Mouse (Mus musculus) liver, embryonic 14.5 days (tissue): ENCODE measurements around the gene Appbp2. TPM values are rescaled to one million over a fixed set of nuclear protein-coding genes. Genes with fewer than 3 reads are reported as not detected.
A peak's percentile ranks its signal among the peaks of the same experiment; 100 is the strongest.
"Not testable (repeated sequence)": the region's sequence is repeated elsewhere in the genome, so short reads cannot be mapped to it uniquely, and the experiment has no call there.

Source experiments
- ATAC-seq: fragments of 200-750 bp; cut with Nextera tagmentation; 2 replicates; pipeline ENCODE4 v1.8.0; 2017; ENCODE audit warnings: moderate number of reproducible peaks, mild to moderate bottlenecking, moderate library complexity; ENCODE audit not compliant: insufficient read depth
- DNase-seq, 3 experiments: peaks; one replicate each; pipeline ENCODE4 v3.0.0-alpha.2; 2012 to 2013; ENCODE audit warnings: low read depth in 3 of 3, low spot score in 3 of 3
- H3K27ac ChIP-seq: fragments of 300-500 bp; sonication (generic); 2 replicates; pipeline ENCODE4 v1.5.1; 2014; ENCODE audit warnings: moderate library complexity, mild to moderate bottlenecking, control low read depth, inconsistent platforms
- H3K27me3 ChIP-seq: fragments of 300-500 bp; sonication (generic); 2 replicates; pipeline ENCODE4 v1.6.1; 2014; ENCODE audit warnings: mild to moderate bottlenecking, low read length, moderate library complexity; ENCODE audit not compliant: control insufficient read depth, insufficient read depth
- H3K36me3 ChIP-seq: fragments of 300-500 bp; sonication (generic); replicated peaks from 2 replicates; pipeline ENCODE4 v1.6.1; 2014; ENCODE audit warnings: low read depth; ENCODE audit not compliant: control insufficient read depth, insufficient read depth
- H3K4me1 ChIP-seq, 2 experiments: fragments of 200-500 bp in 1 of 2; fragments of 300-500 bp in 1 of 2; sonication (generic) in 1 of 2; replicated peaks; 2 replicates each; pipeline ENCODE4 v1.6.1; 2012 to 2014; ENCODE audit warnings: antibody characterized with exemption in 1 of 2, inconsistent platforms in 1 of 2, low read length in 1 of 2; ENCODE audit not compliant: control insufficient read depth in 2 of 2, insufficient read depth in 2 of 2
- H3K4me2 ChIP-seq: fragments of 300-500 bp; sonication (generic); 2 replicates; pipeline ENCODE4 v1.6.1; 2014; ENCODE audit warnings: low read depth, mild to moderate bottlenecking, control low read depth, moderate library complexity
- H3K4me3 ChIP-seq, 2 experiments: fragments of 200-500 bp in 1 of 2; fragments of 300-500 bp in 1 of 2; sonication (generic) in 1 of 2; 2 replicates each; pipeline ENCODE4 v1.5.1; 2012 to 2014; ENCODE audit warnings: low read depth in 2 of 2, low read length in 2 of 2, mild to moderate bottlenecking in 2 of 2, control low read depth in 1 of 2, inconsistent platforms in 1 of 2, moderate library complexity in 1 of 2; ENCODE audit not compliant: insufficient read depth in 1 of 2
- H3K9ac ChIP-seq: fragments of 300-500 bp; sonication (generic); replicated peaks from 2 replicates; pipeline ENCODE4 v1.6.1; 2014; ENCODE audit warnings: mild to moderate bottlenecking, control low read depth, moderate library complexity
- H3K9me3 ChIP-seq: fragments of 300-500 bp; sonication (generic); 2 replicates; pipeline ENCODE4 v1.6.1; 2016; ENCODE audit warnings: low read length, mixed read lengths; ENCODE audit not compliant: control insufficient read depth
- CTCF ChIP-seq: IDR thresholded peaks from 2 replicates; pipeline ENCODE4 v1.5.1; 2016; ENCODE audit warnings: antibody characterized with exemption, low read depth, control low read depth
- EP300 ChIP-seq: IDR thresholded peaks from 2 replicates; pipeline ENCODE4 v1.6.1; 2016; ENCODE audit warnings: antibody characterized with exemption, low read depth
- WGBS: fragments of 180-500 bp; shearing (Covaris S2); extraction: QIAGEN DNeasy Blood & Tissue Kit; methylation state at CpG from one replicate; pipeline ENCODE4 v1.1.7; 2014; ENCODE audit not compliant: insufficient replicate concordance; 5-methylcytosine and 5-hydroxymethylcytosine counted together
- polyA plus RNA-seq, 2 experiments: library from polyadenylated mRNA; depleted of rRNA in 1 of 2; stranded (reverse) in 1 of 2; unstranded in 1 of 2; fragments of >200 nt; fragmentation: Nextera tagmentation in 1 of 2; extraction: Ambion mirVana in 1 of 2; gene quantifications; 2 replicates each; pipeline versions ENCODE4 v1.2.1 to v1.2.3; 2012 to 2014

The Appbp2 gene
- polyA plus RNA-seq, 2 experiments = 7.3 to 12.2 TPM

GRCm38 (mm10) chr11:85175941-85176340 lies 59.0 kb downstream of the Appbp2 start:
- no peak overlapping the region for H3K9ac ChIP-seq
- H3K36me3 ChIP-seq = no peaks in the 10 kb centered on the region
- H3K27me3 ChIP-seq = no peaks in the 10 kb centered on the region
- H3K4me3 ChIP-seq = no peak overlapping the region
- 58% methylated on average over 3 of the region's 3 CpGs for WGBS
- no peak for DNase-seq
- TF ChIP-seq CTCF = no peak
- no peak for TF ChIP-seq EP300
- no peak overlapping the region for H3K27ac ChIP-seq
- no peaks in the 10 kb centered on the region for H3K4me1 ChIP-seq
- H3K4me2 ChIP-seq = no peak overlapping the region
- H3K9me3 ChIP-seq = no peaks in the 10 kb centered on the region
- no peak for ATAC-seq

GRCm38 (mm10) chr11:85170833-85171232 lies 64.1 kb downstream of the Appbp2 start:
- Histone ChIP-seq H3K4me2 (peak overlapping the region; percentile 61), H3K36me3 (no peaks in the 10 kb centered on the region), H3K4me1 (peaks cover 0 to 8% of the 10 kb centered on the region in 2 experiments; a peak in 2 of 4 replicates), H3K27me3 (no peaks in the 10 kb centered on the region), H3K9me3 (no peaks in the 10 kb centered on the region), H3K4me3 (no peak overlapping the region), H3K9ac (no peak overlapping the region), H3K27ac (no peak overlapping the region)
- no peak for DNase-seq
- TF ChIP-seq CTCF (no peak), EP300 (no peak)
- 45% methylated on average over 2 of the region's 2 CpGs for WGBS
- ATAC-seq = no peak

GRCm38 (mm10) chr11:85170058-85170740 lies 64.7 kb downstream of the Appbp2 start, which contains the start of gene 1700125H20Rik:
TSS of gene 1700125H20Rik (plus strand) at chr11:85170404.
- Histone ChIP-seq H3K36me3 (no peaks in the 10 kb centered on the region), H3K9me3 (no peaks in the 10 kb centered on the region), H3K4me2 (peak within 1 kb of the TSS; percentile 61), H3K9ac (peak within 1 kb of the TSS; percentile 9), H3K27me3 (no peaks in the 10 kb centered on the region), H3K4me1 (peaks cover 0 to 8% of the 10 kb centered on the region in 2 experiments; a peak in 2 of 4 replicates), H3K4me3 (peak within 1 kb of the TSS in 1 of 2 experiments; percentile 47; a peak in 2 of 4 replicates), H3K27ac (no peak within 1 kb of the TSS; the same call in 1 of the 2 replicates)
- ATAC-seq (peak; percentile 94), DNase-seq (peak; percentile 82 to 85 (median 84))
- WGBS = 13% methylated on average over 21 of the region's 21 CpGs
- peak; percentile 99 for TF ChIP-seq CTCF
- 0 out of 2 replicates have a peak, but pooled peaks have one; percentile 27 for TF ChIP-seq EP300

GRCm38 (mm10) chr11:85167503-85167902 lies 67.4 kb downstream of the Appbp2 start:
- DNase-seq = no peak
- no peaks in the 10 kb centered on the region for H3K27me3 ChIP-seq
- ATAC-seq = no peak
- H3K36me3 ChIP-seq = no peaks in the 10 kb centered on the region
- no peaks in the 10 kb centered on the region for H3K9me3 ChIP-seq
- 34% methylated on average over 1 of the region's 1 CpGs for WGBS
- TF ChIP-seq EP300 (no peak), CTCF (no peak)
- no peak overlapping the region for H3K4me2 ChIP-seq
- no peak overlapping the region for H3K4me3 ChIP-seq
- H3K4me1 ChIP-seq = peaks cover 0 to 8% of the 10 kb centered on the region in 2 experiments; a peak in 2 of 4 replicates
- H3K9ac ChIP-seq = no peak overlapping the region
- no peak overlapping the region for H3K27ac ChIP-seq

GRCm38 (mm10) chr11:85164371-85164770 lies 70.6 kb downstream of the Appbp2 start:
- Histone ChIP-seq H3K4me2 (no peak overlapping the region), H3K27ac (no peak overlapping the region), H3K4me1 (no peaks in the 10 kb centered on the region), H3K27me3 (no peaks in the 10 kb centered on the region), H3K4me3 (no peak overlapping the region), H3K9me3 (no peaks in the 10 kb centered on the region), H3K36me3 (no peaks in the 10 kb centered on the region), H3K9ac (no peak overlapping the region)
- no peak for ATAC-seq
- no peak for DNase-seq
- no peak for TF ChIP-seq EP300
- no peak for TF ChIP-seq CTCF

- DNase-seq = not testable (repeated sequence)
- 70% methylated on average over 1 of the region's 1 CpGs for WGBS
These were observed 71.9 kb downstream of the Appbp2 start for GRCm38 (mm10) chr11:85163014-85163413.

More at GRCm38 (mm10) chr11:85163014-85163413, 71.9 kb downstream of the Appbp2 start:
- H3K9me3 ChIP-seq, H3K27ac ChIP-seq, ATAC-seq, H3K4me2 ChIP-seq, H3K4me3 ChIP-seq, H3K9ac ChIP-seq, H3K4me1 ChIP-seq, H3K36me3 ChIP-seq, H3K27me3 ChIP-seq: not testable (repeated sequence)
